Mouse (Mus musculus) erythroblast, adult 5-6 weeks (primary cell): ENCODE data around the gene Sh3rf3. TPM values are rescaled to one million over a fixed set of nuclear protein-coding genes. Genes with fewer than 3 reads are reported as not detected.

ENCODE experiments used
- ATAC-seq: replicated peaks from 2 replicates; pipeline ENCODE4 v1.8.0; 2016; ENCODE audit warnings: moderate number of reproducible peaks, mild to moderate bottlenecking, moderate TSS enrichment, inconsistent platforms; ENCODE audit not compliant: poor library complexity, low FRiP score, severe bottlenecking
- total RNA-seq, 2 experiments: library from RNA; stranded (forward) in 1 of 2; stranded (reverse) in 1 of 2; fragments of 150-400 nt in 1 of 2; fragments of 200-764, 138-1000 nt in 1 of 2; gene quantifications; 2 replicates each; pipeline versions ENCODE4 v1.2.3 to v1.2.4; 2015 to 2017; ENCODE audit warnings: low replicate concordance in 2 of 2

Sh3rf3 gene
- total RNA-seq, 2 experiments from 2014 or later = not detected

DNA sequence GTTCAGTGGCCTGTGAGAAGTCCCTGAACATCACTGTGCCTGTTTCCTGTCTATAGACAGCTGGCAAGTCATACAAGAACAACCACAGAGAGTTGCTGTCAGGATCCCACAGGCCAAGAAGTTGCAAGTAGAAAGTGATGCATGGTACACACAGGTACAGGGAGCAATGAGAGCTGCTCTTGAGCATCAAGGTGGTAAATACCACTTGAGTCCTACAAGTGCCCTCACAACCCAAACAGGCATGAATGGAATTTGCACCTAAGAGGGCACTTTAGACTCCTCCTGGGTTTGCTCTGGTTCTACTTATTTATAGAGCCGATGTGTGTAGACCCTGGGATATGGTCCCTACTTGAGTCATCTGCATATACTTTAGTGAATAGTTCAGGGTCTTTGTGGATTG is 159.0 kb downstream of the Sh3rf3 start:
- no peak for ATAC-seq

DNA sequence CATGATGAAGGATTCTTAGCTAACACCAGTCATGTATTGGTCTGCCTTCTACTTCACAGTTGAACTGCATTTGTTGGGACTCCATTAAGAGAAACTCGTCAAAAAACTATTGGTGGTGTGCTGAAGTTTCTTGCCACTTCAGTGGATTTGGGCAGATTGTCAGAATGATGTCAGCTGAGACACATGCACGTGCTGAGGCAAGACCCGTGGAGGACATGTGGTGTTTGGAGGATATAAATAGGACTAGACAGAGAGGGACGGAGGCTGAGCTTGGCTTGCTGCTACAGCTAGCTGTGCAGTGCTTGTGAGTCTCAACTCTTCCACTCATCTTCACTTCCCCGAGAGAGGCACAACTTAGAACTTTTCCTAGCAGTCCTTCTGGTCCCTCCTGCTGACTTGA is 161.0 kb downstream of the Sh3rf3 start:
- ATAC-seq = no peak

DNA sequence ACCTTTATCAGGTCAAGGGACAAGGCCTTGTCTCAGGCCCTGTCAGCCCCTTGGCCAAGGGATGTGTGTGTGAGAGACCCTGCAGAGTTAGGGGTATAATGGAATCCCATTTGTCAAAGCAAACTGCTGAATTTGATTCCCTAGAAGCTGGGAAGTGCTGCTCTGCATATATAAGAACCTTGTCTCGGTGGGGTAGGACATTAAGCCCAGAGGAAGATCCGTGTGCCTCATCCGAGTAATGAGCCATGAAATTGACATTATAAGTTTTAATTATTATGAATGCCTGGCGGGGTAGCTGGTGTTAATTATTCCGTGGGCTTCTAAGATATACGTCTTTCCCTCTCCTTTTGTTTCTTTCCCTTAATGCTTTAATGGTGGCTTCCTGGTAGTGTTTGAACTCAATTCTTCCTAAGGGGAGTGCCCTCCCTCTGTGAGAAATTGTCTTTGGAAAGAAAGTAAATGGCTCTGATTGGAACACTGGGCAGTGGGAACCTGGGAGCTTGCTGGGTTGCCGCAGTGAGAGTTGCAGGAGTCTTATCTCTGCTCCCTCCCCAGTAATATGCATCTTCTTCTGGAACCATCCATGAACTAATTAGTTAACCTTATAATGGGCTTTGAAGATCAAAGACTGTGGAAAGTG is 166.3 kb downstream of the Sh3rf3 start:
- no peak for ATAC-seq

DNA sequence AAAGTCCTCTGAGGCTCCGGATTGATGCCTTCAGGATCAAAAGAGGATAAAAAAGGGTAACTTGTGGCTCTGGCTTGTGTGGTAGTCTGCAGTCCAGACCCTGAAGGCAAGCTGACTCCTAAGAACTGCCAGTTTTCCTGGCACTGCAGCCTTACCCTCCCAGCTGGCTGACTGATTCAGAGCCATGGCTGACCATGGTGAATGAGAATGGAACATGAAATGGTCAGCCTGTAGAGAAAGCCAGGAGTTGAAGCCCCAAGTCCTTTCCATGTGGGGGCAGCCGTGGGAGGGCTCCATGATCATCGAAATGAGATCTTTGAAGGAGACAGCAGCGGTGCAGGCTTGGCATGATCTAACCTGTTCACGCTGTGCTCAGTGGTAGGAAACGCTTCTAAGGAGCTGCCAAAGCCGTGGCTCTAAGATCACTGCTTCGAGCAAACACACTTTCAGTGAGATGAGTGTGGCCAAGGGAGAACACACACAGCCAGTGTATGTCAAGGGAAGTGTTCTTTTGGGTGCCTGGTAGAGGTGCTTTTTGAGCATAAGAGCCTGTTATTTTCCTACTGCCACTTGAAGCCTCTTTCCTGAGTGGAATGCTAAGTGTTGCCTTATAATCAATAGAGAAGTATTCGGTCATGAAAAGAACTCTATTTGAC is 168.6 kb downstream of the Sh3rf3 start:
- ATAC-seq = no peak

DNA sequence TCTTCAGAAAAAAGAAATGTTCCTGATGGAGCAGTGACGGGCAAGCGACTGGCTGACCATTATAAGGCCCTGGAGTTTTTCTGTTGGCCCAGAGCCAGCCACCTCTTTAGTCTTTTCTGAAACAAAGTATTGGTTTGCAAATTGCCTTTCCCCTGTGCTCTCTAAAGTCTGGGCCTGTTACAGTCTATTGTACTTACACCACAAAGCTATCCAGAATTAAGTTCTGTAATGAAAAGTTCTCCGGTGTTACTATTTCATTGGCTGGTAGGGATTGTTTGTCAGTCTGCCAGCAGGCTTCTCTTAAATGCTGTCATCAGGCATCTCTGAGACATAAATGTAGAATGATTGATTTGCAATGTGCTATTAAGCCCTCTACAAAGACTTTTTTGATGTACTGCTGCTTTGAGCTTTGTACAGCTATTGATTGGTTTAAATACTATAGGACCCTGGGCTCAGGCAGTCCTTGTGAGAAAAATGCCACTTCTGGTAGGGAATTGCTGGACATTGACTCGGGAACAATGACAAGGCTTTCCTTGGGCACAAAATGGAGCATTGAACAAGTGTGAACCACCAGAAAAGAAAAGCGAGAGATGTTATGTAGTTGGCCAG is 169.5 kb downstream of the Sh3rf3 start:
- ATAC-seq = no peak

DNA sequence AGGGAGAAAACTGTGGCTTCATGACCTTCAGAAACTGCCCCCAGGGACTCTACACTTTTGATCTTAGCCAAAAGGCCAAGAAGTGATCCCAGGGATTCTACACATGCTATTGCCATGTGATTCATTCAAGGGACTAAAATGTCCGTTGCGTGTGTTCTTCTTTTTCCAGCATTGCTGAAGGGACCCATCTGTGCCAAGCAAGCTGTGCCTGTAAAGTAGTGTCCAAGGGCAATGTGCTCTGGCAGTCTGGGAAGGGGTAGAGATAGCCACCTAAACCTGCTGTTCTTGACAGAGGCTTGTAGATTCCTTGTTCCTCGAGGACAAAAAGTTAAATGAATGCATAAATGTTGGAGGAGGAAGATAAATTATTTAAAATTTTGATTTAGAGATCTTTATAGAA is 178.5 kb downstream of the Sh3rf3 start:
- no peak for ATAC-seq

DNA sequence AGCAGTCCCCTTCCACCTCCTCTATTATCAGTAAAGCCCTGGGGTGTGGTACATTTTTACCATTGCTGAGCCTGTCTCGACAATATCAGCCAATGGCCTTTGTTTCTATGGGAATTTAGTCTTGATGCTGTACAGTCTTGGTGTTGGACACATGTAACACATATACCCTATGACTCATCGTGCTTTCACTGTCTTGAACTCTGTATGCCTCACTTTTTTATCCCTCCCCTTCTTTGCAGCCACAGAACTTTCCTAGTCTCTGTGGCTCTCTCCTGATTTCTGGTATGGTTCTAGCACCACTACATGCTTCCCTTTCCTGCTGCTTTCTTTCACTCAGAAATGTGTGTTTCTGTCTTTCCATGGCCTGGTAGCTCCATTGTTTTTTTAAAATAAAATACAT is 181.6 kb downstream of the Sh3rf3 start:
- no peak for ATAC-seq

DNA sequence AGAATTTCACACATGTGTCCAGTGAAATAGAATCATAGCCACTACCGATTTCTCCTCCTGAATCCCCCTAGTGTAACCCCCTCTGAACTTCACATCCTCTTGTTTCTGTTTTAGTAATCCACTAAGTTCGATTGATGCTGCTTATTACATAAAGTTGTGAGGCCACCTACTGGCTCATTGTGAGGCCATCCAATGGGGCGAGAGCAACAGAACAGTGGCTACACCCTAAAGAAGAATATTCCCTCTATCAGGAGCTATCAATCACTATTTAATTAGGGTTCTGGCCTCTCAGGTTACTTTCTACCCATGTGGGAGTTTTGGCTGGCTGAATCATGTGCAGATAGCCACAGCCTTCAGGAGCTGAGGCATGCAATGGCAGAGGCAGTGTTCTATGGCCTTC is 182.0 kb downstream of the Sh3rf3 start:
- no peak for ATAC-seq

DNA sequence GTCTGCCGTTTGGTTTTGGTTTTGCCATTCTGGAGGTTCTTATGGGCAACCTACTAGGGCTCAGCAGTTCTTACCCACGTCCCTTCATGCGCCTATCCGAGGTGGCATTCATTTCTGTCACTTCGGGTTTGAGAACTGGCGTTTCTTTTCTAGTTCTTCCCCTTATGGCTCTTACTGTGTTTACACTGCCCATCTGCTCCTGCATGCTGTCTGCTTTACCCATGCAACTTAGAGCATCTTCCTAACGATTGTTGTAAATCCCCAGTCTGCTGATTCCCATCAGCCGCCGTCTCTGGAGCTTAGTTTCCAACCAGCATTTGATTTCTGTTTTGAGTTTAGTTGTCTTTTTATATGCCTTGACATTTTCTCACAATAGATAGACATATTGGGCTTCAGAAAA is 189.2 kb downstream of the Sh3rf3 start:
- ATAC-seq = no peak

DNA sequence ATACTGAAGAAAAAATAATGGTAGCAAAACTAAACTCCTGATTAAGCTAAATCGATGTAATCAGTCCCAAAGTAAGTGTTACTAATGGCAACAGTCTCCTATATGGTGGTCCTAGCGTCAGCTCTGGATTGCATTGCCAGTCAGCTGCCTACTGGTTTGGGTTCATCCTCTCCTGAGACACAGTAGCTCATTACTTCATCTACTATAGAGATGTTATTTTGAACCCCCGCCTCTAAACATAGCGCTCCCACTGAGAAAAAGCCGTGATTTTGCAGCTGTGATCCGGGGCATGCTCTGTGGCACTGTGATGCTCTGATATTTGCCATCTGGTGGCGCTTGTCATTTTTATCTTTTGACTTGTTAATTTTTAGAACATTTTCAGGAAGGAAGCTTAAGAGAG is 198.3 kb downstream of the Sh3rf3 start:
- ATAC-seq = no peak

DNA sequence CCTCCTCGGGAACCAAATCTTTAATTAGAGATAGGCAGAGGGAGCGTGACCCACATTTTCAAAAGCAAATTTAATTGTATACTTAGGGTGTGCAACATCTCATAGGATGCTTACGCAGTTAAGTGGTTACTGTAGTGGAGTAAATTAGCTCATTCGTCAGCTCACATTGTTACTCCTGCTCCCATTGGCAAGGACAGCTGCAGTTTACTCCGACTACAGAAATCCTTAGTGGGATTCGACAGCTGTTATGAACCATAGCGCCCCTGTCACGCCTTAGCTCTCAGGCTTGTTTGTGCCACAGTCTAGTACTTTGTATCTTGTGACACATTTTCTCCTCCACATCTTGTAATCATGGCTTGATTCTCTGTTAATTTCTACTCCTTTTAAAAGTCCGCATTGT is 200.5 kb downstream of the Sh3rf3 start:
- ATAC-seq = no peak

DNA sequence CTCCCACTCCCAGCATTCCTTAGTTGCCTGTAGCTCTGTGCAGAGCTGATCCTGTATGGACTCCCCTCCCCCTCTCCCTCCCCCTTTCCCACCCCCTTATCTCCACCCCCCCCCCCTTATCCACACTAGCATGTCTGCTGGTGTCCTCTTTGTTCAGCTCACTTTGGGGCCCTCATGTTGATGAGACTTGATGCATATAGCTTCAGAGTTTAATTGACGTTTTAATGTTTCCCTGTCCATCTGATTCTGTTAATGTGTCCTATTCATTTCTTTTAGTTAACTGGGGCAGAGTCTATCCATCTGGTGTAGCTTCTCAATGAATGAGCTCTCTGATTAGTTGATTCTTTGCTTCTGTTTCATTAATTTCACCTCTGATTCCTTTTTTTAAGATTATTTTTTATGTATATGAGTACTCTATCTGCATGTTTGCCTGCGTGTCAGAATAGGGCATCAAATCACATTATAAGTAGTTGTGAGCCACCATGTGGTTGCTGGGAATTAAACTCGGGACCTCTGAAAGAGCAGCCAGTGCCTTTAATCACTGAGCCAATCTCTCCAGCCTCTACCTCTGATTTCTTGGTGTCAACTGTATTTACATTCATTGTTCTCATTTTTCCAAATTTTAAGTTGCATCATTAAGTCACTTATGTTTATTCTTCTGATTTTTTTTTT is 206.3 kb downstream of the Sh3rf3 start:
- ATAC-seq = no peak

DNA sequence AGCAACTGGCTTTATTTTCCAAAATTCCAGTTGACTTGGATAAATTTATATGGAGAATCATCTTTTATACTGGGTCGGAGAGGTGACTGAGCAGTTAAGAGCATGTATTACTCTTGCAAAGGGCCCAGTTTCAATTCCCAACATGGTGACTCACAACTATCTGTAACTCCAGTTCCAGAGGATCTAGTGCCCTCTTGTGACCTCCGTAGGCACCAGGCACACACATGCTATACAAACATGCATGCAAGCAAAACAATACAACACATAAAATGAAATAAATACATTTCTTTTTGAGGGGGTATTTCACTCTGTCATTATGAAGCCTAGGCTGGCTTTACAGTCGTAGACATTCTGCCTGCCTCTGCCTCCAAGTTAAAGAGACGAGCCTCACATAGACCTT is 237.3 kb downstream of the Sh3rf3 start:
- ATAC-seq = no peak

DNA sequence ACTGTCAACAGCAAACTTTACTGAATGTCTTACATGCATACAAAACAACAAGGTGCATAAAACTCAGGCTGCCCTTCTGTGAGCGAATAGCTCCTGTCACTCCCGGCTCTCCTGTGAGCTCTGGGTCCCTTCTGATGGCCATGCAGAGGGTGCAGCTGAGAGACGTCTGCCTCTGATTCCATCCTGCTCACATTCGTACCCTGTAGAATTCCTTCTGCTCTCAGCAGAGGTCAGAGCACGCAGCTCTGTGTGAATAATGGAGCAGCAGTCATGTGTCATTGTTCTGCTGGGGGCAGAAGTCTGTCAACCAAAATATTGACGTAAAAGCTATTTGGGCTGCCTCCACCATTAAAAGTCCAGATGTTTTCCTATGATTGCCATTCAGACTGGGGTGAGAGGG is 243.1 kb downstream of the Sh3rf3 start:
- ATAC-seq = no peak

DNA sequence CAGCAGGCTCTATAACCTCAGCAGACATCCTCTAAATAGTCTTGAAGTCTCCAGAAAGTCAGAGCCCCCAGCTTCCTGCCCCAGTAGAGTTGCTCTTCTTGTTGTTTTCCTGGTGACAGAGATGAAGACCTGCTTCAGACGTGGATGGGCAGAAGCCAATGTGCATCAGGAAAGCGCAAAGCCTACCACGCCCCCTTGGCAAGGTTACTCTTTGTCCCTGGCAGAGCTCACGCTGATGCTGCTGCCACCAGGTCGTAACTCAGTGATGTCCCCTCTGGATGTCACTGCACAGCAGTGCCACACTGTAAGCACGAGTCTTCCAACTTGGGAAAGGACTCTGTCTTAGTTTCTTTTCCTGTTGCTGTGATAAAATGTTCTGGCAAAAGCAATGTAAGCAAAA is 253.6 kb downstream of the Sh3rf3 start:
- ATAC-seq = no peak

DNA sequence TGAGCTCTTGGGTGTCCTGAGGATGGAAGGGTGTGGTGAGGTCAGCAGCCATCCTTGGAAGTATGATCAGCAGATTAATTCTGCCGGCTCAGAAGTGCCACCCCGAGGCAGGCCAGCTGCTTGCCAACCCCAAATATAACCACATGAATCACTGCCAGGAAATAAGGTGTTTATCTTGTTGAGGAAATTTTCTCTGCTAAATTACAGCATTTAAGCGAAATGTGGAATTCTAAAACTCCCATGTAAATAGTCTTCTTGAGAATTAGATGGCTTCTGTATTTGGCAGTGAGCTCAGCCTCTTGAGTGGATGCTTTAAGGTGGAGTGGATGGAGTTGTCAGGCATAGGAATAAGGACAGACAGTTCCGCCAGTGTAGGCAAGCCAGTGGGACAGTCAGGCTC is 259.7 kb downstream of the Sh3rf3 start:
- no peak for ATAC-seq

DNA sequence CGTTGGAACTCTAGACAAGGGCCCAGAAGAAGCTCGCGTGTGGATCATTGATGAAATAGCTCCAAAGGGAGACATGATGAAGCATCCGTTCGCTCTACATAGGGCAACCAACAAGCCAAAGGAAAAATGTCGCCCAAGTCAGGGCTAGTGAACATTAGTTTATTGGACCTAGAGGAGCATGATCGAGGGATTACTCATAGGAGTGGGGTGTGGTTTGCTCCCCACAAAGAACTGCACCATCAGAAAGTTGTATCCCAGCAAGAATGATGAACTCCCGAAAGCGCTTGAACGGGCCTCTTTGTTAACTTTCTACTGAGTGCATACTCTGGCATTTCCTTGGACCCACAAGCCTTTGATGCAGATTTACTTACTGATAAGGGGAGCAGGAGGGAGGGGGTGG is 263.5 kb downstream of the Sh3rf3 start:
- ATAC-seq = no peak

DNA sequence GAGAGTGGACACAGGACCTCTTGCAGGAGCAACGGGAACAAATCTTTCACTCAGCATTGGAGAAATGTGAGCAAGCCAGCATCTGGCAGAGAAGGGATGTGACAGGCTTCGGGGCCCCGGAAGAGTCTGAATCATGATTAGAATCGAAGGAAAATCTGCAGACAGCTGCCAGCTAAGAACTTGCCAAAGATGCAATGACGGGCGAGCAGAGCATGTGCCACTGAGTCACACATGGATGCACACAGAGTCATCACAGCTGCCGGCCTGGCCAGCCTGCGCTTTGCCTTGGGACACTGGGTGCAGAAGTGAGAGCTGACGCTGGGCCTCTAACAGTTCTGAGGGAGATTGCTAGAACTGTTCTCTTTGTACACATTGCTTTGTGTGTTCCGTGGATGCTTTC is 264.8 kb downstream of the Sh3rf3 start:
- ATAC-seq = no peak

DNA sequence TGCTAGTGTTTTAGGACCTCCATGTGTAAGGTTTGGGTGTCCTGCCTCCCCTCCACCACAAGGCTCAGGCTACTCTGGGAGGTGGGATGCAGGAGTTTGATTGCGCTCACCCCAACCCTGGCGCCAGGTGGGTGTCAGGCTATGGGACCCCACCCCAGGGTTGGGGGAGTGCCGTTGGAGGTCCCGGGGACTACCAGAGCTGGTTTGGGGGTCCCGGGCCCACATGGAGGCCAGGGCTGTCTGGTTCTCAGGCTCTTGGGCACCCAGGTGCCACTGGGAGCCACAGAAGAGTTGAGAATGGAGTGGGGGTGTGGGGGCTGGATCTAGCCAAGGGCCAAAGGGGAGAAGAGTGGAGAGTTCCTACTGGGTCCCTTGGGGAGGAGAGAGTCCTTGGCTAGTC is 272.4 kb downstream of the Sh3rf3 start:
- no peak for ATAC-seq

DNA sequence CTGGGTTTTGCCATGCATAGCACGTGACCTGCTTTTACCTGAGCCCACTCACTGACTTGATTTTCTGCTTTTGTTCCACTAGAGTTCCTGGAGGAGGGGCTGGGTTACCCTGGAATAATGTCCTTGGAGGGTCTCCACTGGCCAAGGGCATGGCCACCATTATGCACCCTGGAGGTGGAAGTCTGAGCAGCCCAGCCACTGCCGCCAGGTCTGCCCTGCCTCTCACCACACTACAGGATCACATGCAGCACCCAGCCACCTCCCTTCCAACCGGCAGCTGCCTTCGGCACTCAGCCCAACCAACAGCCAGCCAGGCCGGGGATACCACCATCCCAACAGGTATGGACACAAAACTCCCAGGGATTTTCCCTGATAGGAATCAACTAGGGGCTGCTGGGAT is 273.4 kb downstream of the Sh3rf3 start:
- ATAC-seq = no peak
